Mouse (Mus musculus) brain, adult 2 months (tissue): Measurements from ENCODE around the gene Ryk.

Experiments used
- DNase-seq: peaks from one replicate; pipeline ENCODE4 v3.0.0; 2011; ENCODE audit warnings: low read depth, low spot score

The Ryk gene

GRCm38 (mm10) chr9:102834742-102835591 is at the start of gene Ryk:
Gene Ryk (plus strand): TSS chr9:102834917.
- peak; percentile 92 for DNase-seq

DNA sequence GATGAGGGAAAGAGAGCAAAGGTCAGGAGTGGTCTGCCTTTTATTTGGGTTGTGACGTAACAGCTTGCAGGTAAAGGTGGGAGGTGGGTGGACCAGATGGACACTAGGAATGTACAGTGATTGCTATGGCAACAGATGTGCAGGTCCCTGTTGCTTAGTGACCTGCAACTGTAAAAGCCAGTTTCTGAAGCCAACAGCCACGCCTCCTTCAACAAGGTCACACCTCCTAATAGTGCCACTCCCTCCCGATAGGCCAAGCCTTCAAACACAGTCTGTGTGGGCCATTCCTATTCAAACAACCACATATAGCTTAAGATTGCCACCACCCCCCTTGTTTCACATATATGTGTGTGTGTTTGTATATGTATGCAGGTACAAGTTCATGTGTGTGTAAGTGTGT is 45.2 kb upstream of the Ryk start:
- DNase-seq = no peak

DNA sequence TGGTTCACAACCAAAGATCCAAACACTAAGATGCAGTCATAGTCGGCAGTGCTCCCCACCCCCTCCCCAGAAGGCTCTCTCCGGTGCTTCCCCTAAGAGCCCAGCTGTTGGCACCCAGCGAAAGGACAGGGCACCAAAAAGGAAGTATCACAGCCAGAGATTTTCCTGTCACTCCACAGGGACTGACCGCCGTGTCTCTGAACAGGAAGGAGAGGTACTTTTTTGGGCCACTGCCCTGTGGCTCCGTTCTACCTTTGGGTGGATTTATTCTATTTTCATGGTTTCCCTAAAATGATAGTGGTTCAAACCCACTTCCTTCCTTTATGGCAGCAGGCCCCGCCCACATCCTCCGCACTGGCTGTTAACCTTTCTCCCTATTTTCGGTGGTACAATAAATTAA is 42.9 kb upstream of the Ryk start:
- no peak for DNase-seq

- no peak for DNase-seq
Observed at GRCm38 (mm10) chr9:102792836-102793235, 41.9 kb upstream of the Ryk start.

DNA sequence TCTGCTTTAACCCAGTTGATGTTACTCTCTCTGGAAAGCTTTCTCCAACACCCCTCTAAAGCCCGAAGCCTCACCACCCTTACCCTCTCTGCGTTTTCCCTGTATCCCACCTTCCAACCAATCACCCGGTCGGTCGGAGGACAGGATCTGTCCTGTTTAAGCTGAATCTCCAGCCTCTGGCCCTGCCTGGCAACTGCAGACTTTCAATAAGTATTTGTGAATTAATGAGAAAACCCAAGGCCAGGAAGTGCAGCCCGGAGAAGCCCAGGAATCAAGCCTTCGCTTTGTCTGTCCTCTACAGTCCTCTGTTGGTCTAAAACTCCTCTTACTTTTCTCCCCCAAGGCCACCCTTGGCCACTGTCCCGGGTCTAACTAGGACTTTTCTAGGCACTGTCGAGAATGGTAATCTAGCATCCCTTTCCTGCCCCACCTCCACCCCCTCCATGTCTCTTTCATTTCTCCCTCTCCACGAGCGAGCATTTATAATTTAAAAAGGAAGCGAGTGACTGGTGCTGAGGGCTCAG is 41.4 kb upstream of the Ryk start:
- DNase-seq = no peak

GRCm38 (mm10) chr9:102798406-102798805 is 36.3 kb upstream of the Ryk start:
- no peak for DNase-seq

DNA sequence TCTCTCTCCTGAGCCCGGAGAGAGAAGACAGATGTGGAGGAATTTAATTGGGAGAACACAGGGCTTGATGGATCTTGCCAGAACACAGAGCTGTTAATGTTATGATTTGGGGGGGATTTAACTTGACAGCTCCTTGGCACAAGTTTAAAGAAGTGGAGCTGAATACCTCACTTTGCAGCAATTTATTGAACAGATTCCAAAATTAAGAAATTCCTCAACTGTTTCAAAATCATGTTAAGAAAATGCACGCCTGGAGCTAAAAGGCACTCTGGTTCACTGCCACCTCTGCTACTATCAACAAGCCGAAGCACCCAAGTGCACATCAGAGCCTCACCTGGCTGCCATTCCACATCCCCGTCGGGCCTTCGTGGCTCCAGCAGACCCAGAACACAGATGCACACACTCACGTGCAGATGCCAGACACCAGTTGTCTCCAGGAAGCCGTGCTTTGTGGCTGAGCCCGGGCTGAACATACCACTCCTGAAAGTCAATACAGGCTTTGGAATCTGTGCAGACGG is 28.6 kb upstream of the Ryk start:
- peak; percentile 31 for DNase-seq

- no peak for DNase-seq
Observed at GRCm38 (mm10) chr9:102811192-102811591, 23.5 kb upstream of the Ryk start.

GRCm38 (mm10) chr9:102818228-102818627 is 16.5 kb upstream of the Ryk start:
- DNase-seq = no peak

DNA sequence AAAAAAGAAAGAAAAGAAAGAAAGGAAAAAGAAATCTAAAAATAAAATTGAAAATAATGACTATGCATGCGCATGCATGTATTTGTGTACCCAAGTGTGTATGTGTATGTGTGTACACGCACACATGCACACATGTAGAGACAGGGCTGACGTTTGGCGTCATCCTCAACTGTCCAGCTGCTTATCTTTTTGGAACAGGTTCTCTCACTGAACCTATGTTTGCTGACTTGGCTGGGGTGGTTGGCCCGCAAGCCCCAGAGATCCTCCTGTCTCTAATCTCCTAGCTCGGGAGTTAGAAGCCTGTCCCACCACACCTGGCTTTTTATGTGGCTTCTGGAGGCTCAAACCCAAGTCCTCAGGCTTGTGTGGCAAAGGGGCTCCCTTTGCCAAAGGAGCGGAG is 6.1 kb upstream of the Ryk start:
- DNase-seq = no peak

DNA sequence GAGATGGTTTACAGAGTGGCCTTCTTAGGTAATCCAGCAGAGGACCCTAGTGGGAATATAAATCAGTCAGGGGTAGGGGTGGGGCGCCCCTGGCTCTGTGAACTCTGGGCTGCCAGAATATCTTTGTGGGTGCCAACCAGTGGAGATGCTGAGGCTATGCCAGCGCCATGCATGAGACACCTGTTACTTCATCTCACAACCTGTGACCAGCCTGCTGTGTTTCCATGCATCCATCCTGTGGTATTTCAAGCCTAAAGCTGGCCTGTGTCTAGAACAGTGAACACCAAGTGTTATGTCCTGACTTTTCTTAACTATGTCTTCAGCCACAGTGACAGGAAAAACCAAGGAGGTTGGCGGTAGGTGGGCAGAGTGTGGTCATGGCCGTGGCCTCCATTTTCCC is 3.2 kb upstream of the Ryk start:
- DNase-seq = no peak

DNA sequence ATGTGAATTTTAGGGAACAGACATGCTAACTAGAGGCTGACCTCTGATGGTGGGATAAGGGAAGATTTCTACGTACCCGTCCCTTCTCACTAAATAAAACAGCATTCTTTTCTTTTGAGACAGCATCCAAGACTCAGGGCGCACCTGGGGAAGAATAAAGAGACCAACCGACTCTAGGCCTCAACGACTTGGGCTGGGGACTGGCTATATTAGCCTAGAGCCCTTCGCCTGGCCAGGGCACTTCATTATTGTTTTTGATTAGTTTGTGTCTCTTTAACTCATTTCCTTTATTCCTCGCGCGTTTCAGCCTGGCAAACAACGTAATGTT is 339 bp upstream of the Ryk start:
- DNase-seq = no peak

DNA sequence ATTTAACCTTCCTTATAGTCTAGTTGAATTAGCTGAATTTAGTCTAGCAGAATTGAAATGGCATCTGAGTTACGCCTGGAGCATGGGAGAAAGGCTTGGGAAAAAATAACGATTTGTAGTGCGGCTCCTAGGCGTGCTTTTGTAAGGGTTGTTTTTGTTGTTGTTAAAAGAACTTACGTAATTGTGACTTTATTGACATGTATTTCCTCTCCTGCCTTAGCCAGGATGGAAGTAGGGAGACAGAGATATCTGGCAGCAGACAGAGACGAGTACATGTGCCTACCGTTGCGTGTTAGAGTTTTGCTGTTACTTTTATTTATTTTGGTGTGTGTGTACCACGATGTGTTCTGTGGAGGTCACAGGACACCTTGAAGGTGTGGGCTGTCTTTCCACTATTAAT is 1.6 kb downstream of the Ryk start:
- DNase-seq = no peak

DNA sequence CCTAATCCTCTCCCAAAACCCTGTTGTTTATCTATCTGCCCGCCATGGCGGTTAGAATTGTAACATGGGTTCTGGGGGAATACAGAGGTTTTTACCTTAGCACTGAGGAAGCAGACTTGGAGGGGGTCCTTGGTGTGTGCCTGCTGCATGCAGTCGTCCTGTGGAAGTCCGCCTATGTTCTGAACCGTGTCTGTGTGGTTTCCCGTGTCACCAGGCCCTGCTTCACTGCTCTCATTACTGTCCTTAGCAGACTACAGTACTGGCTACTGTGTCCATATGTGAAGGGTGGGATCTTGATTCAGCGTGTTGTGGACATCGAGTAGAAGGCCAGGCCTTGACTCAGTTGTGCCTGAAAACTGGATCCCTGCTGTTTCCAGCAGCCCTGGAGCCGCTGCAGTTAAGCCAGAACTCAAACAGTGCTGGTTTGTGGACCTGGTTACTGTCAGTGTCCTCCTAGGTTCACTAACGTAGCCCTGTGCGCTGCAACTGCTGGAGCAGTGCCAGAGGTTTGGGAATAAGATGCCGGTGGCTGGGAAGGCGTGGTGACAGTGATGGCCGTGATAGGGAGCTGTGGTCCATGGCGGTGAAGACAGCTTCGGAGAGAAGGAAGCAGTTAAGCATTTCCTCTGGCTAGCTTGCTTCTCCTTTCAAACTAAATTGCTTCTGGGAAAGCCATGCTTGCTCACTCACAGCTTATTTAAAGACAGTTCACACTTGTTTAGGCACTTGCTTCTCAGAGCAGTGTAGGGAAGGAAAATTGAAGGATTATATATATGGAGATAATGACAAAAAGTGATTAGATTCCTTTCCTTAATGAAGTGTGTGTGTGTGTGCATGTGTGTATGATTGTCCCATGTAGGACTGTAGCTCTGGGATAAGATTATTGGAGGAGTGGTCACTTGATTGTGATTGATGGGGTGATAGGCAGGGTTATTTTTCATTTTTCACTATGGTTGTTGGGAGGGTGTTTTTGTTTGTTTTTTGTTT is 6.4 kb downstream of the Ryk start:
- peak; percentile 52 for DNase-seq

DNA sequence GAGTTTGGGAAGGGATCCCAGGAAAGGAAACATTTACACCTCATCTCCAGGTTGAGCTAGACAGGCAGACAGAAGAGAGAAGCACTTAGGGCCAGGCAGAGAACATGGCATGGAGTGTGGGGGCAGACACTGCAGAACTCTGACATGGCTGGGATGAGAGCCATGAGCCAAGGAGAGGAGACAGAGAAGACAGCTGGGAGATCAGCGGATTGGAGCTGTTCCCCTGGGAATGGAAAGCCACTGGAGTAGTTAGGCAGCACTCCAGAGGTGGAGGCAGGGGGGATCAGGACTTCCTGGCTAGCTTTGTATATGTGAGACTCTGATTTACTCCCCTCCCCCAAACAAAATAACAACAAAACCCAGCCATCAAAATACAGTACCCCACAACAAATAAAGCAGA is 7.1 kb downstream of the Ryk start:
- peak; percentile 48 for DNase-seq

- peak; percentile 72 for DNase-seq
Observed at GRCm38 (mm10) chr9:102842498-102842897, 7.8 kb downstream of the Ryk start.

DNA sequence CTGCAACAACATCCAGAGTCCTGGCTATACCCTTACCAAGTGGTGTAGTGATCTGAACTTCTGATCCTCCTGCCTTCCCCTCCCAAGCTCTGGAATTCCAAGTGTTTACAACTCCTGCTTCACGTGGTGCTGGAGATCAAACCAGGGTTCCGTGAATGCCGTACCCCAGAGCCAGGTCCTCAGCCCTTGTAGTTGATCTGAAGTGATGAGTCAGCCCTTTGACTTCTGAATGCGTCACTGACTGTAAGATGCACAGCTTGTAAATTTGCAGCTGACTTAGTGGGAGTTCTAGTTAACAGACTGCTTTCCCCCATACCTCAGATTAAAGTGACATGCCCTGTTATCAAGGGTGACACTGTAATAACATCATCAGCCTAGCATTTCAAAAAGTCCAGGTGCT is 8.9 kb downstream of the Ryk start:
- DNase-seq = peak; percentile 69

DNA sequence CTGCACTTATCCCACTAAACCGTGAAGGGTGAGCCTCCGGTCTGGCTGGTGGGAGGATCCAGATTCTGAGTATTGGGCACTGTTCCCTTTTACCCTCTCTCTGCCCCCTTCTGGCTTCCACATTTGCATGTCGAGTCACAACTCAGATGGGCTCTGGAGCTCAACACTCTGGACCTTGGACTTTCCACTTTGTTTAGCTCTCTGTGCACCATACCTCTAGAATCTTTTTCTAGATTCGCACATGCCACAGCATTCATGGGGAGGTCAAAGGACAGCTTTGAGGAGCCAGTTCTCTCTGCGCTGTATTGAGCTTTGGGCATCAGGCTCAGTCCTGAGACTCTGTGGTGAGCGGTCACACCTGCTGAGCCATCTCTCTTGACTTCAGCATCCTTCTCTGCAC is 11.1 kb downstream of the Ryk start:
- DNase-seq = no peak

GRCm38 (mm10) chr9:102846348-102846747 is 11.6 kb downstream of the Ryk start:
- DNase-seq = peak; percentile 55

DNA sequence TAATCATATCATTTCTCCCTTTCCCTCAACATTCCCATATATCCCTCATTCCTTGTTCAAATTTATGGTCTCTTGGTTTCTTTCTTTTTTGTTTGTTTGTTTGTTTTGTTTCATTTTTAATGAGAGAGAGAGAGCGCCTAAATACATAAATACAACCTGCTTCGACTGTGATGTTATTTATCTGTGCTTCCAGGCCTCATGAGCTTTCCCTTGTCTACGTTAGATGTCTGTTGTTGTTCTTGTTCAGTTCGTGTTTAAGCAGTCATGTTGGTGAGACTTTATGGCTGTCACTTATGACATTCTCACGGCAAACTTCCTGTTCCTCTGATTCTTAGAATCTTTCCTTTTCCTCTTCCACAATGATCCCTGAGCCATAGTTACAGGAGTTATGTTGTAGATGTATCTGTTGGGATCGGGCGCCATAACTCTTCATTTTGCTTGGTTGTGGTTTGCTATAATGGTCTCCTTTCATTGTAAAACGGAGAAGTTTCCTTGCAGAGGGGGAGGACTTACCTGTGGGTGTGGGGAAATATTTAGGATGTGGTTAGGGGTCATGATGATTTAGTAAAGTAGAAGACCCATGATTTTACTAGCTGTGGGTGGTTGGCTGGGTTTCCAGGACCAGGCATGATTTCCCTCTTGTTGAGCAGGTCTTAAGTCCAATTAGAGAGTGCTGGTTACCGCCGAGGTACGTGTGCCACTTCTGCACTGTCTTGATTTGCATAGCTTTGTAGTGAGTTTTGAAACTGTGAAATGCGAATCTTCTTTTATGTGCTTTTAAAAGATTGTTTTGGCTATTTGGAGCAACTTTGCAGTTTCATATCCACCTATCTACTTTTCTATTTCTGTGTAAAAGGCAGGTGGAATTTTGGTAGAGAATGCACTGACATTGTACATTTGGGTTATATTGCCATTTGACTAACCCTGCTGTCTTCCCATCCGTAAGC is 17.6 kb downstream of the Ryk start:
- no peak for DNase-seq

DNA sequence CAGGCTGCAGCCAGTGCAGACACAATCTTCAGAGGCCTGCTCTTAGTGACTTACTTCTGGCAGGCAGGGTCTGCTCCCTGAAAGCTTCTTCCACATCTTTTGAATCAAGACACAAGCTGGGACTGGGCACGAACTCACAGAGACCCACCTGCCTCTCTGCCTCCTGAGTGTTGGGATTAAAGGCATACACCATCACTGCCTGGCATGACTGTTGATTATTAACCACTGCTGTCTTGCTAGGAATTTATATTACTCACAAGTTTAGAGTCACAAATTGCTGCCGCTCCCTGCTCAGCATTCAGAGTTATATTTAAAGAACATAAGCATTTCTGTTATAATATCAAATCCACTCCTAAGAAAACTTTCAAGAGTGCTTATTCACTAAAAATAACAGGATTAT is 23.1 kb downstream of the Ryk start:
- no peak for DNase-seq
